Mouse (Mus musculus): Measurements from ENCODE around the gene 6030408B16Rik.

Gene 6030408B16Rik

DNA sequence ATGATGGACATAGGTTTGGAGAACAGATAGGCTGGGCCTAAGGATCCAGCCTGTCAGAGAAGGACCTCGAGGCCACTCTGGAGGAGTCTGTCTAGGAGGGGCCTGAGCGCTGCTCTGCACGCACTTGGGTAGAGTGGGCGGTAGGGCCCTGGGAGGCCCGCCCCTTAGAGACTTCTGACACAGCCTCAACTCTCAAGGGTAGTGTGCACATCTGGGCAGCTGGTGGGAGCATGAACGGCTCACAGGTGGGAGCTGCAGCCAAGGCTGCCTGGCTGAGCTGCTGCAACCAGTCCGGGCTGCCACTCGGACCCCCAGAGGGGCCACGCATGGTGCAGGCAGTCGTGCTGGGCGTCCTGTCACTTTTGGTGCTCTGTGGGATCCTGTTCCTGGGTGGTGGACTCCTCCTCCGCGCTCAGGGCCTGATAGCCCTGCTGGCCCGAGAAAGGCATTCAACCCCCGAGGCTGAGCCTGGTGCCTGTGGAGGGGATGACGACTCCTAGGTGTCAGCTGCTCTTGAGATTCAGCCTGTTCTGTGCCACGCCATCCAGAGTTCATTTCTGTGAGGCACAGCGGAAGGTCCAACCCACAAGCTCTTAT, at the start of gene 6030408B16Rik:
Gene 6030408B16Rik, plus strand, starts transcription at position 188 of the 597 bp plus-strand sequence.
- no peak for DNase-seq

DNA sequence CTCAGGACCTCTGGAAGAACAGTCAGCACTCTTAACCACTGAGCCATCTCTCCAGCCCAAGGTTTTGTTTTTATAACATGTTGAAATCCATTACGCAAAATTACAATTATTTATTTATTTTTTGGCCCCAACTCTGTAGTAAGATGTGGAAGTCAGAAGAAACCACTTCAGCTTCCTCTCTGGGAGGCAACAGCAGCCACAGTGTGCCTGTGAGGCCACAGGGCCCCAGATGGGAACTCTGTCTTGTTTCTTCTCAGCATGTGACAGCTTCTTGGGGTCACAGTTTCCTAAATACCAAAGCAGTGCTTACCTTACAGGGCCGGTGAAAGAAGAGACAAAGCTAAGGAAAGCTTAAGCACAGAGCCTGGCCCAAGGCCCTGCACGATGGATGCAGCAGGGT, 49.0 kb upstream of the 6030408B16Rik start:
- no peak for DNase-seq

DNA sequence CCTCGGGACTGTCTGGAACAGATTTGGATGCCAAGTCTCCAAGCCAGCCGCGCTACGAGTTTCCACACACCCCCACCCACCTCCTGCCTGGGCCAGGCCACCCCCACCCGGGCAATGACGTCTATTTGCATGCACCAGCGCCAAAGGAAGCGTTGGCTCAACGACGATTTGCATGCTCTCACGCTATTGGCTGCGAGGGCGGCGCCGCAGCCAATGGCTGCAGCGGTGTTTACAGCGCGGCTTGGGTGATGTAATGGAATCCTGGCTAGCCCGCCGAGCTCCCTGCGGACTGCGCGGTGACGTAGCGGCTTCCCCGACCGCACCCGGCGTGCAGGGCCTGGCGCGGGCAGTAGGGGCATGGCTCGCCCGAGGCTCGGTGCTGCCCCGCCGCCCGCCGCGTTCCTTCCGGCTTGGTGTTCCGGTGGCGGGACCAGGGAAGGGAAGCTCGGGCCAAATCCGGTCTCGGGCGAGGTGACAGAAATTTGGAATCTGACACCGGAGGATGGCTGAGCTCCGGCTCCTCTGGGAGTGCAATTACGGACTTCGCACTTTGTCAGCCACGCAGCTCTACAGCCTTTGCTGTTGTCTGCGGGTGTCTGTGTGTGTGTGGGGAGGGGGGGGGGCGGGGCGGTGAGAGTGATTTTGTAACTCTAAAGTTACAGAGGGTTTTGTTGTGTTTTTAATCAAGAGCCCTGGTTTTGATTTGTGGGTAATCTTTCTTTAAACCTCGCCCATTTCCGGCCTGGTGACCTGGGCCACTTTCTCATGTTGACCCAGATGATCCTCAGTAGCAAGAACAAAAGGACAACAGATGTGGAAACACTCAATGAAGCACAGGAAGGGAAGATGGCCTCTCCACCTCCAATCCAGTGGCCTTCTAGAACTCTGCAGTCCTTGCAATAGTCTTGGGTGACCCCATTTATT, 46.5 kb upstream of the 6030408B16Rik start:
- peak; percentile 93 to 96 for DNase-seq

DNA sequence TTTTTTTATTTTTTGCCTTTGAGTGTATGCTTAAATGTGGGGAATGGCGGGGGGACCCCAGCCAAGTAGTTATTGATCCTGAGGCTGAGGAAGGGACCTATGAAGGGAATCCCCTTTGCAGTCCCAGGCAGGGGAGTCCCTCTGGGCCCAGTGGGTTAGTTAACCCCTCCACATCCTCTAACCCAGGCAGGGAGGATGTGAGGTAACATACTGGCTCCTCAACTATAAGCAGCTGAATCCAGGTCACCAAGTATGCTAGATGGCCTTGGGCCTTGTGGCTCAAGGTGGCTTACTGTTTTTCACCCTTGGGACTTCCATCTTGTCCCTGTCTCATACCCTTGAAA, 45.9 kb upstream of the 6030408B16Rik start:
- no peak for DNase-seq

DNA sequence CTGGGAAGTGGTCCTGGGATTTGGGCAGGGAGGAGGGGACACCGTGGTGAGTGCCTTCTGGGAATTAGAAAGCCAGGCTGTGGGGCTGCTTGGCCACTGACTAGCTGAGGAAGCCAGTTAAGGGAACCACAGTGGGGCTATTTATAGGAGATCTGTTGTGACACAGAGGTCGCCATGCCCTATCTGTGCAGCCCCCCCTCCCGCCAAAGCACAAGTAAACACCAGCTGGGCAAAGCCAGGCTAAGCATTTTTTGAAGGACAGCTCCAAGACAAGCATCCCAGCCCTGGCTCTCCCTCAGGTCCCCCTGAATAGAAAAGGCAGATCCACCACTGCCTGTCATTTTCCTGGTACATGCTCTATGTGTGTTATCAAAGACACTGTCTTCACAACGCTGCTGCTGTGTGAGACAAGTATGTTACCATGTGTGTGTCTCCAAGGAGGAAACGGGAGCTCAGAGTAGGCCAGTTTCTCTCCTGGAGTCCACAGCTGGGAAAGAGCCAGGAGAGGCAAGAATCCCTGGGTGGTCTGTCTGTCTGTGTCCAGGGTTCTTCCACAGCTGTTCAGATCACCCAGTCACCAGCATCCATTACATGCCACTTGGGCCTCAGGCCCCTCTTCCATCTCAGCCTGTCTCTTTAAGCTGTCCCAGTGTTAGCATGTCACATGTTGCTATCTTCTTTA, 44.8 kb upstream of the 6030408B16Rik start:
- DNase-seq = no peak

DNA sequence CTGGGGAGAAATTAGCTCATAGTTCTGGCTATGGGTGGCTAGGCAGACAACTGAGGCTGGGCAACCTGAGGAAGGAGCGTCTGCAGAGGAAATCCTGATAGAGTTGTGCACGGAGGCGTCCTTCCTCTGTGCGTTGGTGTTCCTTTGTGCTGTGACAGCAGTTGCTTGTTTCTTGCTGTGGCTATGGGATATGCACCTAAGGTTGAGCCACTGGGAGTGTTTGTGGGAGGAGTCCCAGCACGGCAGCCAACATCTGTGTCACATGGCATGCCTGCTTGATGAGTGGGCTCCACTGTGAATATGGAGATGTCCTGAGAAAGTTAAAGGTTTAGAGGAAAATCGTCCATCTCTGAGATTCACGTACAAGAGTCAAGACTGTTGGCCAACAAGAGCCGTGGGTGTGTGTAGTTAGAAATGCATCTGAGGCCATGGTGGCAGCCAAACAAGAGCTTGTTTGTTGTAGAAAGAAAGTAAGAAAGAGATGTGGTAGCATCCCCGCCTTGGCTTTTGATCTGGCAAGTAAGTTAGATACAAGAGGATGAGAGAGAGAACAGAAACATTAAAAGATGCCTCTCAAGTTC, 42.7 kb upstream of the 6030408B16Rik start:
- DNase-seq = no peak

DNA sequence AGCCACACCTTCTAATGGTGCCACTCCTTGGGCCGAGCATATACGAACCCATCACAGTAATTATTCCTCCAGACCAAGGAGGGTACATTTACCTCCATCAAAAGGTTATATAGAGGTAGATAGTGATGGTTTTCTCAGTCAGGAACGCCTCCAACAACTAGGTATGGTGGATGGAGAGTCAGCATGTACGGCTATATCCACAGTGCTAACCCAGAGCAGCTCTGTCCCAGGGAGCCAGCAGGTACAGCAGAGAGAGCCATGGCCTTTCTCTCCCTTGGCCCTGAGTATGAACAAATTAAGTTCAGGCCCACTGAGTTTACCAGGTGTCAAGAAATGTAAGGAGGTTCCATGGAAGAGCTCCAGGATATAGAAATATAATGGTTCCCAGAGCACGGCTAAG, 41.1 kb upstream of the 6030408B16Rik start:
- no peak for DNase-seq

DNA sequence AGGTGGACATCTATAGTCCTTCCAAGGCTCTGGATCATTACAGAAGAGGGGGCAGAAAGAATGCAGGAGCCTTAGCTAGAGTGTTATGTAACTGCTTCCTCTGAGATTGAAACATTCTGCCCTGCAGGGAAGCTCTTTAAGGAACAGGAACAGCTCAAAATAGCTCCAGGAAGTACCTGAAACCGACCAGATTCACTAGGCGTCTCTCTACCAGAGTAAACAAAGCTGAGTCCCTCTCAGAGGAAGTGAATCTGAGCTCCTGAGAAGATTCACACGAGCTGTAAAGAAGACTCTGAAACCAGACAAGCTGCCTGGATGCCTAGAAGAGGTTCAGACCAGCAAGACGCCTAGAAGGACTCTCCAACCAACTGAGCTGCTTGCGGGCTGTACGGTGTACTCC, 40.4 kb upstream of the 6030408B16Rik start:
- DNase-seq = no peak

DNA sequence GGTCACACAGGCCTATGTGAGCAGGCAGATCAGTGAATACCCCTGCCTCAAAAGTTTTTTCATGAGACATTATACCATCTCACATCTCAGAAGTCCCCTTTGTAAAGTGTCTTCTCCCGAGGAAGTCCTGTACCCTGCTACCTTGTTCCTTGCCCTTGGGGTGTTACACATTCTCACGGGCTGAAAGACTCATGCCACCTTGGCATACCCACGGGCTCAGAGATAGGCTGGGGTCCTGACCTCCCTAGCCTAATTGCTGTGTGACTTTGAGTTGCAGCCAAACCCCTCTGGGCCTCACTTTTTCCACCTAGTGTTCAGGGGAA, 39.5 kb upstream of the 6030408B16Rik start:
- no peak for DNase-seq

DNA sequence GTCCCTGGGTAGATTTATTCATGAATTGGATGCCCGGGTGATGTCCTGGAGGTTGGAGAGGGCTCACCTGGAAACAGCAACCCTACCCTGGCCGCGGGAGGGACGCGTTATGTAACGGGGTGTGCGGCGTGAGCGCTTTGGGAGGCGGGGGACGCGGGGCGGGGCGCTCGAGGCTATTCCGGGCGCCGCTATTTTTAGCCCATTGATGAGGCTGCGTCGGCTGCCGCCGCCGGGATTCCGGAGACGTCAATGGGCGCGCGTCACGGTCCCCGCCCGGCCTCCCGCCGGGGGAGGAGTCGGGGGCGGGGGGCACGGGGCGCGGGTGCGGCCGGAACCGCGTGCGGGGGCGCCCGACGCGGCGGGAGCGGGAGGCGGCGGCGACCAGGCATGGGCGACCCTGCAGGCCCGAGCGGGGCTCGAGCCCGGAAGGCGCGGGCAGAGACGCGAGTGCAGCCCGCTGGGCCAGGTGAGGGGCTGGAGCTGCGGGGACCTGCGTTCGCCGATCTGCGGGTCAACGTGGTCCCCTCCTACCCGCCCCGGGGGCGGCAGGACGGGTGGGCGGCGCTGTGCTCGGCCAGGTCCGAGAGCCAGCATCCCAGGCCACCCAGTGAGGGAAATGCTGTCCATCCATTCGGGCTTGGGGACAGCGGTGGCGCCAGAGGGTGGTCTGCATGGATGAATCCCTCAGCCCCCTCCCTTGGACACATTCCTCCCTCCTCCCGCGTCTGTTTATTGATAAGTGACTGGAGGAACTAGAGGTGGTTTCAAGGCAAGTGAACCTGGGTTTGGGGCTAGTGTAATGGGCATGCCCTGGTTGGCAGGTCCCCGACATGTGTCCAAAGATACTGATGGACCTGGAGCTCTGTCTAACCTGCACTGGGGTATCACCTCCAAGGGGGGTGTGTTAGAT, 38.9 kb upstream of the 6030408B16Rik start, which contains the start of gene Nr4a1:
Gene Nr4a1, plus strand, starts transcription at position 384 of the 910 bp plus-strand sequence.
- DNase-seq = peak; percentile 76 to 85

DNA sequence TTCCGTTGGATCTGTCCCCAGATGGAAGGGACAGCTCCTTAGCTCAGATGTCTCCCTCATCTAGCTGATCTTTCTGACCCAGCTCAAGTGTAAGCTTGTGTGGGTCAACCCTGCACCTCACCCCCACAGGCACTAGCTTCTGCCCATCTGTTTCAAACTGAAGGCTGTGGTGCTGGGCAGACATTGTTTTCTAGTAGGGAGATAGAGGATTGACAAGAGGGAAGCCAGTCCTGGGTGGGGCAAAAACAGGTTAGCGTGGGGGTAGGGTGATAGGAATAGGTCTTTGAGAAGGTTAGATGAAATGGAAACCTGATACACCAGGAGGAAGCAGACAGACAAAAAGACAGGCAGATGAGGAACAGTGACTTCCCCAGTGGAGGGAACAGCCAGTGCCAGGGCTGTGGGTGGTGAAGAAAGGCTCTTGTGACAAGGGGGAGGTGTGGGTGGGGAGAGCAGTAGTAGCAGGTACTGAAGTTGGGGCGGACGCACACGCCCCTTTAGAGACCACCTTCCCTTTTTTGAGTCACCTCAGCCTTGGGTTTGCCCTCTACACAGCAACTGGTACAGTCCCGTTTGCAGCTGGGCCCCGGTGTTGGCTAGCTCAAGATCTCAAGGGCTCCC, 37.1 kb upstream of the 6030408B16Rik start:
- no peak for DNase-seq

DNA sequence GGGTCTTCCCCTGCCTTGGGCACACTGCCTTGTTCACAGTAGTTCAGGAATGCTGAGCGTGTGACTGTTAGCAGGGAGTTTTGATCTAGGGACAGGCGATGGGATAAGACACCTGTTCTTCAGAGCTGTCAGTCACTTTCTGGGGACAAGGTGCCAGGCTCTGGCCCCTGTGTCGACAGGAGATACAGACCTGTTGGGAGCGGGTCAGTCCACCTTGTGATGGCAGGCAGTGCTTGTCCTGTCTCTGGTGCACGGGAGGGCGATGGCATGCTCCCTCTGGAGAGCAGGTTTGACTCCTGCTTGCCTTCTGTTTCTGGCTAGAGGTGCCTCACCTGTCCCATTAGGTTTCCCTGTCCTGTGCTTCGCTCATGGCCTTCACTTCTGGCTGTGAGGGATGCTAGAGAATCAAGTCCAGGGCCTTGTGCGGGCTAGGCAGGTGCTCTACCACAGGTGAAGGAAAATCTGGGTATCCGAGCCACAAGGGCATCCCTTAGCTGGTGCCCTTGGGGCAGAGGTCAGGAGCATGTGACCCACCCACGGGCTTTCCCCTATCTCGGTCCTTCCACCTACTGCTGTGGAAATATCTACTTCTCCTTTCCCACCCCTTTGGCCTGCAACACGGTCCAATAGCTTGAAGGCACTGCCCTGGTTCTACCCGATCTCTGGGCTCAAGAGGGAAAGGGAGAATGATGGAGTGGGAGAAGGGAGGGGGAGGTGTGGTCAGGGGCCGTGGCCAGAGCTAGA, 36.4 kb upstream of the 6030408B16Rik start:
- DNase-seq = no peak

DNA sequence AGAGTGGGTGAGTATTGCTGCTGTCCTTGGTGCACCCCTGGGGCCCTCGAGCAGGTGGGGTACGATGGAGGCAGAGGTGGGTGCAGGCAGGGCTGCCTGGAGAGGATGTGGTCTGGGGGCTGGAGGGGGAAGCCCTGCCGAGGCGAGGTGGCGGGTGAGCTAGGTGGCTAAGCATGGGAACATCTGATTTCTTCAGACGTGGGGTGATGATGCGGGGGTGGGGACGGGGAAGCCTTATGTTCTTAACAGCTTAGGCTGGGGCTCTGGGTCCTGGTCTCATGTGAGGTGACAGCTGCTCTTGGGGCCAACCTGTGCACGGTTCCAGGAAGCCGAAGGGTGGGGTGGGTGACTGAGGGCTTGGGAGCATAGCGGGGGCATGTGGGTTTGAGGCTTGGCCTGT, 34.6 kb upstream of the 6030408B16Rik start:
- DNase-seq = no peak

DNA sequence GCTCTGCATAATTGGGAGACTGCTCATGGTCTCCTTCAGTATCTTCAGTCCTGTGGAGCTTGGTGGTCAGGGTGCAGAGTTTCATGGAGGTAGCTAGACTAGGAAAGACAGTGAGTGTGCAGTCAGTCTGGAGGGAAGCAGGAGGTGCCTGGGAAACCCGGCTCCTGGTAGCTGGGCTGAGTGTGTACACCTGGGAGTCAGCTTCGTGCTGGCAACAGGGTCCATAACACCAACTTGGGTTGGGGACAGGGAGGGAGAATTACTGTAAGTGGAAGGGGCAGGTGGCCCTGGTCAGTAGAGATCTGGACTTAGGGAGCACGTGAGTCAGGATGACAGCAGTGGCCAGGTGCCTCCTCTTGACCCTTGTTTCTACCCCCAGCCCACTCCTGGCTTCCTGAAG, 33.1 kb upstream of the 6030408B16Rik start:
- DNase-seq = no peak

DNA sequence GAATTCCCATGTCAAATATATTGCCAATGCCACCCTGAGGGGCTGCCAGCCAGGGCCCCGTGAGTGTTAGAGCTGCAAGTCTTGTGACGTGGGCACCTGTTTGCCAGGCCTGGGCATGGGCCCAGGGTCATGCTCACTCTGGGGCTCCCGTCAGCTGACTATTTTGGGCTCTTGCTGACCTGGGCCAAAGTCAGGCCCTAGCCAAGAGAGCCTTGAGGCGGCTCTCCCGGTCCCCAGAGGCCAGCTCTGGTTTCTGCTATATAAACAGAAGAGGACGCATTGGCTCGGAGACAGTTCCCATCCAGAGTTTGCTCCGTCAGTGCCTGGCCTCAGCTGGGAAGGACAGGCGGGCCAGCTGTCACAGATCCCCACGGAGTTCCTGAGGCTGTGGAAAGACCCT, 32.6 kb upstream of the 6030408B16Rik start:
- DNase-seq = no peak

DNA sequence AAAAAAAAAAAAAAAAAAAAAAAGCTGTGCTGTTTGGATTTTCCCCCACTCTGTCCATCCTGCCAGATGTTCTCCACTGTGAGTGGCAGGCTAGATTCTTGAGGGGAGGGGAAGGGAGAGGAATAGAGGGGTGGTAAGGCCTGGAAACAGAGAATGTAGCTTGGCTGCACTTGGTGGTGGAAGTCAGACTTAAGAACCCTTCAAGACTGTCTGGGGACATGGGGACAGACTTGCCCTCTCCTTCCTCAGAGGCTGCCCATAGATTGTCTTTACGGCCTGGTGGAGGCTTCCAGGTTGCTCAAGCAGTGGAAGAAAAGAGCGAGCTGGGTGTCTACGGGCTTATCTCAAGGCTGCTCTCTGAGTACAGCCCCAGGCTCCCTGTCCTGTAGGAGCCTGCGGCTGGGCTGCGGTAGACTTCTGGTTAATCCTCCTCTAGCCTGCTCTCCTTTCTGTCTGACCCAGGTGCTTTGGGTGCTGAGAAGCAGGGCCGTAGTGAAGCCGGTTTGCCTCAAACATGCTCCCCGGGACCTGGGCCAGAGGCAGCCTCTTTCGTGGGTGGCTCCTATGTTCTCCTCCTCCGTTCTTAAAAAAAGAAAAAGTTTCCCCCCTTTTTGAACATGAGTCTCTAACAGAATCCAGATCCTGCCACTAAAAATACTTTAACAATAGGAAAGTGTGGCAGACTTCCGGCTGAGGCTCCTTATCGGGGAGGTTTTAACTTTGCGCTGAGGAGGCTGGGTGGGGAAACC, 32.0 kb upstream of the 6030408B16Rik start:
- no peak for DNase-seq

DNA sequence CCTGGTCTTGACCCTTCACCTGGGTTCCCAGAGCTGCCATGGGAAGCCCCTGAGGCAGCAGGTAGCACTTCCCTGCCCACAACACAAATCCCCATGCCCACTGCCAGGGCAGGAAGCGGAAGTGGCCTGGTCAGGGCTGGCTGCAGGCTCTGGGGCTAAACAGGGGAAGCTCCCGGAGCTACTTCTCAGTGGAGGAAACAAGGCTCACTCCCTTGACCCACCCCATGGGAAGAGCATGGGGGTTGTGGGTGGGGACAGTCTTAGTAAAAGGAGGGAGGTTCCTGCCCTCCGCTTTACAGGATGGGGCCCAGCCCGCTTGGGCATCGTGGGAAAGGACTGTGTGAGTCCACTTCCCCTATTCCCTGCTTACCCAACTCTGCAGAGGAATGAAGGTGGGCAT, 30.5 kb upstream of the 6030408B16Rik start:
- DNase-seq = no peak

DNA sequence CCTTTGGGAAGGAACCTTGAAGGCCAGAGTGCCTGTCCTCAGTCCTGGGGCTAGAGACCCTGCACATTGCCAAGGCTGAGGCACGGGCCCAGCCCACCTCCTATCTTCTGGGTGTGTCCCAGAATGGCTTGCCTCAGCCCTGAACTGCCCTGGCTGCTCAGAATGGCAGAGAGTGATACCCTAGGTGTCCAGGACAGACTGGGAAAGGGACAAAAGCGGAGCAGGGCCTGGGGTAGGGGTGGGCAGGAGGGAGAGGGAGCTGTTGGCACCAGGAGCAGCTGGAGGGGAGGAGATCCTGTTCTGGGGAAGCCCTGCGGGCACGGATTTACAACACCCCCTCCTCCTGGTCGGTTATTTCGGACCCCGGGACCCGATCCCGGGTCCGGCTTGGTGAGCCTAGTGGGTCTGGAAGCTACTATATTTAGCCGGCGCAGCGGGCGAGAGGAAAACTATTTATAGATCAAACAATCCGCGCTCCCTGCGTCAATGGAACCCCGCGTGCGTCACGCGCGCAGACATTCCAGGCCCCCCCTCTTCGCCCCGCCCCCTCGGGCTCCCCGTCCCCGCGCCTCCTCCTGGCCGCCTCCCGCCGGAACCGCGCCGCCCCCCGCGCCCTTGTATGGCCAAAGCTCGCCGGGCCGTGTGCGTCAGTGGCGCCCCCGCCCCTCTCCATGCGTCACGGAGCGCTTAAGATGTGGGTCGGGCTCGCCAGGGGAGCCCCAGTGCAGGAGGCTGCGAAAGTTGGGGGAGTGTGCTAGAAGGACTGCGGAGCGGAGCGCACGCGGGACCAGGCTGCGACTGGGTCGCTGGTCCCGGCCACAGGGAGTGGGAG, 26.7 kb upstream of the 6030408B16Rik start:
- peak; percentile 85 to 87 for DNase-seq

Measured in cerebellum, postnatal 14 days (tissue).